31 mouse cellular contexts compared by ENCODE assay signal in the genomic region with DNA sequence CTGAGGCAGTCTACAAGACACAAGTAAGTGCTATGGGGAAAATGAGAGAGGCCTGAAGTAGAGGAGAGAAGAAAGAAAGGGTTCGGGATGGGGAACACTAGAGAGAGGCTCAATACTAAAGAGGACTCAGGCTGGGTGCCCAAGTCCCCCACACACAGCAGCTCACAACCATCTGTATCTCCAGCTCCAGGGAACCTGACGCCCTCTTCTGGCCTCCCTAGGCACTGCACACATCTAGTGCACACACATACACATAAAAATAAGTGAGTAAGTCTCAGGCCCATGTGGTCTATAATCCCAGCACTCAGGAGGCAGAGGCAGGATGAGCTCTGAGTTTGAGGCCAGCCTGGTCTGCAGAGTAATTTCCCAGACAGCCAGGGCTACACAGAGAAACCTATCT. TPM values are rescaled to one million over a fixed set of nuclear protein-coding genes. Genes with fewer than 3 reads are reported as not detected.
DNase-seq lines count a peak whose midpoint lies in the region; ATAC-seq and TF ChIP-seq lines count a peak whose summit lies in the region.
"Had no signal": no experiment of that assay in that cellular context is flagged by ENCODE, and none has a peak within 500 bp of the region (broad histone marks: within the 10 kb centered on the region; RNA-seq: fewer than 3 reads in every experiment).

No protein-coding gene starts in this region.

- WGBS in liver, embryonic 14.5 days (ENCODE audit: insufficient replicate concordance): 50% methylated on average over 2 of the region's 2 CpGs
- 45% methylated on average over 2 of the region's 2 CpGs for WGBS in liver, embryonic 12.5 days (ENCODE audit: insufficient replicate concordance)
- 84% methylated on average over 2 of the region's 2 CpGs for WGBS in stomach, postnatal 0 days

- DNase-seq in CD4-positive, CD25-positive, alpha-beta regulatory T cell, adult 2 months (ENCODE audit: low read depth, low spot score): peak; percentile 30
- DNase-seq in liver, embryonic 14.5 days (ENCODE audit: low read depth in 3 of 3, low spot score in 3 of 3): no peak
- DNase-seq in induced T-regulatory cell, adult 2 months (ENCODE audit: low read depth): peak; percentile 37
- no peak for DNase-seq in stomach, postnatal 0 days (ENCODE audit: low spot score)
- DNase-seq: adrenal gland, postnatal 25 days; cerebellum, adult 11-12 months; cerebellum, postnatal 10 days; gastrocnemius, postnatal 14 days; heart, postnatal 14 days; kidney, adult 11 months; kidney, postnatal 14 days; lung, adult 2 months; lung, postnatal 14 days; right cerebral cortex, adult 18-20 months; spleen, adult 18-20 months had no signal

- no peak overlapping the region for H3K4me3 ChIP-seq in liver, embryonic 14.5 days (ENCODE audit: insufficient read depth in 1 of 2, low read depth in 2 of 2, low read length in 2 of 2)
- H3K4me3 ChIP-seq in liver, embryonic 12.5 days: no peak overlapping the region
- H3K4me3 ChIP-seq in ES-Bruce4 (ENCODE audit: low read depth, low read length): no peak overlapping the region
- no peak overlapping the region for H3K4me3 ChIP-seq in stomach, postnatal 0 days (ENCODE audit: low read depth, low read length)
- H3K4me3 ChIP-seq: erythroblast, embryonic 14.5 days; hindbrain, embryonic 12.5 days; limb, embryonic 13.5 days; midbrain, embryonic 15.5 days had no signal

- TF ChIP-seq EP300 in liver, embryonic 14.5 days (IDR thresholded peaks at IDR 0.05; ENCODE audit: low read depth): no peak
- TF ChIP-seq EP300 in ES-Bruce4 (IDR thresholded peaks at IDR 0.05; ENCODE audit: insufficient read depth, low read depth, low read length): no peak
- TF ChIP-seq EP300 in stomach, postnatal 0 days (optimal IDR thresholded peaks at IDR 0.05): no peak

- no peak overlapping the region for H3K4me2 ChIP-seq in liver, embryonic 14.5 days (ENCODE audit: low read depth)
- H3K4me2 ChIP-seq in liver, embryonic 12.5 days: no peak overlapping the region
- no peak overlapping the region for H3K4me2 ChIP-seq in stomach, postnatal 0 days (replicated peaks; ENCODE audit: low read depth)
- H3K4me2 ChIP-seq: hindbrain, embryonic 12.5 days; limb, embryonic 13.5 days; liver, embryonic 11.5 days; midbrain, embryonic 15.5 days had no signal

- ATAC-seq in CD4-positive, CD25-positive, alpha-beta regulatory T cell, adult 4 months: no peak
- no peak for ATAC-seq in liver, embryonic 14.5 days (ENCODE audit: insufficient read depth)
- ATAC-seq in liver, embryonic 12.5 days: no peak
- no peak for ATAC-seq in stomach, postnatal 0 days (ENCODE audit: low FRiP score, low TSS enrichment)
- ATAC-seq: midbrain, embryonic 15.5 days; Patski had no signal

- no peak for TF ChIP-seq POLR2A in ES-Bruce4 (IDR thresholded peaks at IDR 0.05; ENCODE audit: insufficient read depth, low read length)

- peak; percentile 24; the same call in 1 of the 2 replicates for TF ChIP-seq CTCF in liver, embryonic 14.5 days (IDR thresholded peaks at IDR 0.05; ENCODE audit: low read depth)
- peak; percentile 31 for TF ChIP-seq CTCF in ES-Bruce4 (IDR thresholded peaks at IDR 0.05; ENCODE audit: low read depth, low read length)
- TF ChIP-seq CTCF in stomach, postnatal 0 days (IDR thresholded peaks at IDR 0.05; ENCODE audit: low read depth): no peak

- H3K36me3 ChIP-seq in liver, embryonic 14.5 days (replicated peaks; ENCODE audit: control insufficient read depth, insufficient read depth, low read depth): no peaks in the 10 kb centered on the region
- no peaks in the 10 kb centered on the region for H3K36me3 ChIP-seq in liver, embryonic 12.5 days
- H3K36me3 ChIP-seq in ES-Bruce4 (ENCODE audit: control insufficient read depth, insufficient read depth, low read length, poor library complexity, severe bottlenecking): no peaks in the 10 kb centered on the region
- H3K36me3 ChIP-seq in stomach, postnatal 0 days (ENCODE audit: control insufficient read depth, insufficient read depth, low read length): no peaks in the 10 kb centered on the region
- H3K36me3 ChIP-seq: G1E; hindbrain, embryonic 12.5 days; limb, embryonic 13.5 days; midbrain, embryonic 15.5 days had no signal

- peaks cover 15% of the 10 kb centered on the region for H3K27me3 ChIP-seq in liver, embryonic 14.5 days (ENCODE audit: control insufficient read depth, insufficient read depth, low read length)
- peaks cover 78% of the 10 kb centered on the region for H3K27me3 ChIP-seq in liver, embryonic 12.5 days (replicated peaks)
- no peaks in the 10 kb centered on the region for H3K27me3 ChIP-seq in ES-Bruce4 (ENCODE audit: control insufficient read depth, insufficient read depth, low read length, poor library complexity, severe bottlenecking)
- H3K27me3 ChIP-seq in stomach, postnatal 0 days (ENCODE audit: control insufficient read depth, insufficient read depth, low read length): no peaks in the 10 kb centered on the region
- H3K27me3 ChIP-seq: midbrain, embryonic 15.5 days had no signal

- no peak overlapping the region for H3K9ac ChIP-seq in liver, embryonic 14.5 days (replicated peaks)
- H3K9ac ChIP-seq in liver, embryonic 12.5 days: no peak overlapping the region
- no peak overlapping the region for H3K9ac ChIP-seq in ES-Bruce4 (ENCODE audit: low read depth, poor library complexity, severe bottlenecking)
- no peak overlapping the region for H3K9ac ChIP-seq in stomach, postnatal 0 days (ENCODE audit: low read length)
- H3K9ac ChIP-seq: hindbrain, embryonic 12.5 days; limb, embryonic 13.5 days; midbrain, embryonic 15.5 days had no signal

- H3K9me3 ChIP-seq in liver, embryonic 14.5 days (ENCODE audit: control insufficient read depth, low read length): no peaks in the 10 kb centered on the region
- H3K9me3 ChIP-seq in liver, embryonic 12.5 days (replicated peaks): no peaks in the 10 kb centered on the region
- no peaks in the 10 kb centered on the region for H3K9me3 ChIP-seq in ES-Bruce4 (replicated peaks; ENCODE audit: control insufficient read depth, insufficient read depth, low read length, poor library complexity, severe bottlenecking)
- H3K9me3 ChIP-seq in stomach, postnatal 0 days (ENCODE audit: control insufficient read depth, low read length): no peaks in the 10 kb centered on the region
- H3K9me3 ChIP-seq: hindbrain, embryonic 12.5 days; limb, embryonic 13.5 days; midbrain, embryonic 15.5 days had no signal

- no peak overlapping the region for H3K27ac ChIP-seq in liver, embryonic 14.5 days
- H3K27ac ChIP-seq in liver, embryonic 12.5 days: no peak overlapping the region
- H3K27ac ChIP-seq in ES-Bruce4 (ENCODE audit: insufficient read depth, low read length): no peak overlapping the region
- no peak overlapping the region for H3K27ac ChIP-seq in stomach, postnatal 0 days (replicated peaks)
- H3K27ac ChIP-seq: limb, embryonic 13.5 days had no signal

- no peaks in the 10 kb centered on the region for H3K4me1 ChIP-seq in liver, embryonic 14.5 days (replicated peaks; ENCODE audit: control insufficient read depth in 2 of 2, insufficient read depth in 2 of 2, low read length in 1 of 2)
- H3K4me1 ChIP-seq in liver, embryonic 12.5 days: no peaks in the 10 kb centered on the region
- no peaks in the 10 kb centered on the region for H3K4me1 ChIP-seq in ES-Bruce4 (ENCODE audit: control insufficient read depth, insufficient read depth, low read length)
- no peaks in the 10 kb centered on the region for H3K4me1 ChIP-seq in stomach, postnatal 0 days (replicated peaks; ENCODE audit: control insufficient read depth, insufficient read depth)

RNA-seq across cellular contexts. Expression of a gene that starts 12.9 kb away (rescaled TPM):
- not detected for polyA plus RNA-seq in CD4-positive, CD25-positive, alpha-beta regulatory T cell, adult 4 months (2017; shearing (Covaris generic))
- not detected in 2 replicates for polyA plus RNA-seq in liver, embryonic 14.5 days (2012; rRNA removed)
- polyA plus RNA-seq in liver, embryonic 14.5 days (2014; fragmentation: Nextera tagmentation; extraction: Ambion mirVana): not detected in 2 replicates
- polyA plus RNA-seq in liver, embryonic 12.5 days (2016; fragmentation: Nextera tagmentation; extraction: Ambion mirVana): not detected in 2 replicates
- polyA plus RNA-seq in ES-Bruce4 (2011; ENCODE audit: insufficient read depth, insufficient read length, low read depth, missing spikeins): not detected in 2 replicates
- not detected in 2 replicates for polyA plus RNA-seq in stomach, postnatal 0 days (2015; fragmentation: Nextera tagmentation; extraction: Ambion mirVana)
- polyA plus RNA-seq: cortical plate, adult 2 months; embryonic facial prominence, embryonic 14.5 days; erythroblast, embryonic 14.5 days; forebrain, embryonic 11.5 days; G1E; heart, embryonic 14.5 days; hindbrain, embryonic 12.5 days; kidney, embryonic 14.5 days; limb, embryonic 13.5 days; liver, embryonic 11.5 days; midbrain, embryonic 15.5 days; neural tube, embryonic 11.5 days; Patski had no signal

RNA-seq across cellular contexts. Expression of a gene that starts 21.9 kb away (rescaled TPM):
- 1 to 10 TPM; 1.4 to 1.5 TPM for polyA plus RNA-seq in CD4-positive, CD25-positive, alpha-beta regulatory T cell, adult 4 months (2017; shearing (Covaris generic))
- polyA plus RNA-seq in liver, embryonic 14.5 days (2012; rRNA removed): 1.4 and 1.7 TPM in 2 replicates
- polyA plus RNA-seq in liver, embryonic 14.5 days (2014; fragmentation: Nextera tagmentation; extraction: Ambion mirVana): 1.8 and 2.4 TPM in 2 replicates
- polyA plus RNA-seq in liver, embryonic 12.5 days (2016; fragmentation: Nextera tagmentation; extraction: Ambion mirVana): 8.6 TPM in 2 replicates
- polyA plus RNA-seq in ES-Bruce4 (2011; ENCODE audit: insufficient read depth, insufficient read length, low read depth, missing spikeins): 11.6 and 12.9 TPM in 2 replicates
- 5.1 and 5.3 TPM in 2 replicates for polyA plus RNA-seq in stomach, postnatal 0 days (2015; fragmentation: Nextera tagmentation; extraction: Ambion mirVana)
- polyA plus RNA-seq: G1E had no signal

RNA-seq across cellular contexts. Expression of a gene that starts 39.9 kb away (rescaled TPM):
- 1 to 10 TPM; 4.0 to 6.7 TPM for polyA plus RNA-seq in CD4-positive, CD25-positive, alpha-beta regulatory T cell, adult 4 months (2017; shearing (Covaris generic))
- 0.64 and 0.95 TPM in 2 replicates for polyA plus RNA-seq in liver, embryonic 14.5 days (2012; rRNA removed)
- 1.6 and 2.1 TPM in 2 replicates for polyA plus RNA-seq in liver, embryonic 14.5 days (2014; fragmentation: Nextera tagmentation; extraction: Ambion mirVana)
- 2.5 and 3.3 TPM in 2 replicates for polyA plus RNA-seq in liver, embryonic 12.5 days (2016; fragmentation: Nextera tagmentation; extraction: Ambion mirVana)
- 0.75 and 1.7 TPM in 2 replicates for polyA plus RNA-seq in ES-Bruce4 (2011; ENCODE audit: insufficient read depth, insufficient read length, low read depth, missing spikeins)
- polyA plus RNA-seq in stomach, postnatal 0 days (2015; fragmentation: Nextera tagmentation; extraction: Ambion mirVana): 4.6 and 5.1 TPM in 2 replicates
- polyA plus RNA-seq: G1E had no signal

Comparison
In these comparisons a context has a peak if more than half of its experiments do, and no peak if none do; other contexts are left out.
1. DNase-seq: peak in CD4-positive, CD25-positive, alpha-beta regulatory T cell, adult 2 months (single experiment) and induced T-regulatory cell, adult 2 months (single experiment); none in liver, embryonic 14.5 days (0 of 3) and stomach, postnatal 0 days (single experiment).